In the genomic region with DNA sequence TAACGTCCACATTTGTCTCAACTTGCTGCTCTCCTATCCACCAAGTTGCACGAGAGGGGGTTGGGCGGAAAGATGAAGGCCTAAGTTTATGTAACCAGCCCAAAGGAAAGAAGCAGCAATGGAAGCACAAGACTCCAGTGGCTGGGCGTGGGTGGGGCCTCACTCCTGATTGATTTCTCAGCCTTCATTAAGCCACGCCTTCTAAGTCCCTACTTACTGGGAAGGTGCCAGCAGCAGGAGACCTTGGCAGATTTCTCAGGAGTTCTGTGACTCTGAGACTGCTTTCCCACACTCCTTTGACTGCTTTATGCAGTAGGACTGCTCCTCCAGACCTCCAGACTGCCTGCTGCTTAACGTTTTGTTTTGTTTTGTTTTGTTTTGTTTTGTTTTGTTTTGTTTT, we compare ENCODE assay signal across 8 mouse cellular contexts.
DNase-seq lines count a peak whose midpoint lies in the region; ATAC-seq and TF ChIP-seq lines count a peak whose summit lies in the region.

No protein-coding gene starts in this region.

- no peaks in the 10 kb centered on the region for H3K27me3 ChIP-seq in G1E (ENCODE audit: insufficient read depth, low read length)
- H3K27me3 ChIP-seq in liver, embryonic 15.5 days, result no peaks in the 10 kb centered on the region

- no peak overlapping the region for H3K4me2 ChIP-seq in liver, embryonic 15.5 days

- intact Hi-C loops in heart, postnatal 36 days (cut with DNase I), result no loop called here

- ATAC-seq in G1E (ENCODE audit: extremely low read depth, insufficient number of reproducible peaks, low FRiP score, poor library complexity, severe bottlenecking), result peak; percentile 28; the same call in 1 of the 2 replicates
- ATAC-seq in liver, embryonic 15.5 days (ENCODE audit: insufficient read depth), result peak; percentile 51; the same call in 1 of the 2 replicates
- ATAC-seq in megakaryocyte progenitor cell, adult 5-6 weeks (replicated peaks; ENCODE audit: poor library complexity), result no peak

- no peak overlapping the region for H3K9ac ChIP-seq in liver, embryonic 15.5 days

- no peak overlapping the region for H3K27ac ChIP-seq in liver, embryonic 15.5 days (replicated peaks)

- peak; percentile 17 for DNase-seq in heart, postnatal 4 days
- DNase-seq in heart, postnatal 36 days, result no peak
- DNase-seq in G1E (ENCODE audit: low spot score), result peak; percentile 14
- peak; percentile 52 to 67 for DNase-seq in adrenal gland, postnatal 36 days
- no peak for DNase-seq in cerebellum, adult 11-12 months
- no peak for DNase-seq in cerebellum, adult 8-10 months

- H3K9me3 ChIP-seq in G1E (replicated peaks), result no peaks in the 10 kb centered on the region
- H3K9me3 ChIP-seq in liver, embryonic 15.5 days (replicated peaks), result no peaks in the 10 kb centered on the region

- H3K4me3 ChIP-seq in G1E (ENCODE audit: low read depth, low read length), result no peak overlapping the region
- H3K4me3 ChIP-seq in liver, embryonic 15.5 days (replicated peaks), result no peak overlapping the region

- H3K4me1 ChIP-seq in G1E (ENCODE audit: insufficient read depth, low read depth, low read length), result peaks cover 18% of the 10 kb centered on the region
- peaks cover 7% of the 10 kb centered on the region for H3K4me1 ChIP-seq in liver, embryonic 15.5 days (replicated peaks)

- no peak for TF ChIP-seq CTCF in G1E (IDR thresholded peaks at IDR 0.05; ENCODE audit: low read depth, low read length)

- 31% methylated on average over 6 of the region's 6 CpGs for WGBS in liver, embryonic 15.5 days (ENCODE audit: insufficient replicate concordance)

- H3K36me3 ChIP-seq in G1E (replicated peaks), result no peaks in the 10 kb centered on the region
- H3K36me3 ChIP-seq in liver, embryonic 15.5 days (replicated peaks), result no peaks in the 10 kb centered on the region

Comparison
In these comparisons a context has a peak if more than half of its experiments do, and no peak if none do; other contexts are left out.
1. DNase-seq: peak in heart, postnatal 4 days (single experiment), G1E (single experiment) and adrenal gland, postnatal 36 days (2 of 2); none in heart, postnatal 36 days (0 of 2), cerebellum, adult 11-12 months (single experiment) and cerebellum, adult 8-10 months (single experiment).